Comparison of ENCODE assay signal across 7 mouse cellular contexts in the genomic region with DNA sequence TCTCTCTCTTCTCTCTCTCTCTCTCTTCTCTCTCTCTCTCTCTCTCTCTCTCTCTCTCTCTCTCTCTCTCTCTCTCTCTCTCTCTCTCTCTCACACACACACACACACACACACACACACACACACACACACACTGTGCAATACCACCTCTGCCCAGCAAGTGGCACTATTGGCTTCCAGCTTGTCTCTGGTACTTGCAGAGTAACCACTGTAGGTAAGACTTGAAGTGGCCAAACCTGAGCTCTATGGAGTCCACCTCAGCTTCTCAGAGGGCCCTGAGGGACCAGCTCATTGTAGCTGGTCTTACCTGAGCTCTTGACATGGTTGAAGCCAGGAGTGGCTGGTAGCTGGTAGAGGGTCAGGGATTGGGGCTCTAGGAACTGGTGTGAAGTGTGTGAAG. TPM values are rescaled to one million over a fixed set of nuclear protein-coding genes. Genes with fewer than 3 reads are reported as not detected.
DNase-seq lines count a peak whose midpoint lies in the region; ATAC-seq lines count a peak whose summit lies in the region.
"Not testable (repeated sequence)": the region's sequence is repeated elsewhere in the genome, so short reads cannot be mapped to it uniquely, and the experiment has no call there.

No protein-coding gene starts in this region.

- not testable (repeated sequence) for H3K4me1 ChIP-seq in intestine, embryonic 15.5 days (replicated peaks)

- not testable (repeated sequence) for H3K27ac ChIP-seq in intestine, embryonic 15.5 days

- not testable (repeated sequence) for H3K27me3 ChIP-seq in intestine, embryonic 15.5 days (replicated peaks)

- not testable (repeated sequence) for H3K9ac ChIP-seq in intestine, embryonic 15.5 days

- H3K36me3 ChIP-seq in intestine, embryonic 15.5 days = not testable (repeated sequence)

- not testable (repeated sequence) for H3K9me3 ChIP-seq in intestine, embryonic 15.5 days

- H3K4me3 ChIP-seq in intestine, embryonic 15.5 days (replicated peaks) = not testable (repeated sequence)

- DNase-seq in adipocyte (ENCODE audit: low spot score) = peak; percentile 54
- DNase-seq in cerebellum, postnatal 14 days = peak; percentile 88 to 94
- DNase-seq in frontal cortex, postnatal 25 days (ENCODE audit: low spot score in 2 of 2) = peak; percentile 51 to 60
- peak; percentile 47 for DNase-seq in left cerebral cortex, adult 11 months (ENCODE audit: low spot score)
- peak; percentile 69 for DNase-seq in lung, postnatal 36 days
- peak; percentile 47 for DNase-seq in right cerebral cortex, postnatal 25 days

- peak; percentile 37; the same call in 1 of the 2 replicates for ATAC-seq in intestine, embryonic 15.5 days

- H3K4me2 ChIP-seq in intestine, embryonic 15.5 days (replicated peaks) = not testable (repeated sequence)

RNA-seq across cellular contexts. Expression of a gene that starts 27.7 kb away (rescaled TPM):
- 0.03 TPM in 1 of 2 replicates, not detected in the other for polyA plus RNA-seq in intestine, embryonic 15.5 days (2015; fragmentation: Nextera tagmentation; extraction: Ambion mirVana)
